Mouse (Mus musculus) small intestine, adult 2 months (tissue): ENCODE results near the gene Pitpnc1.

Experiments
- CTCF ChIP-seq: fragments of 200-500 bp; IDR thresholded peaks from 2 replicates; pipeline ENCODE4 v1.5.1; 2012; ENCODE audit warnings: low read depth, mild to moderate bottlenecking, control low read depth, inconsistent platforms, low read length, moderate library complexity, mixed read lengths; ENCODE audit not compliant: insufficient replicate concordance, insufficient read length; ENCODE audit errors: extremely low read depth
- POLR2A ChIP-seq: fragments of 200-500 bp; IDR thresholded peaks from 2 replicates; pipeline ENCODE4 v1.6.1; 2012; ENCODE audit warnings: low read depth, mild to moderate bottlenecking, control low read depth, inconsistent platforms, low read length, moderate library complexity

DNA sequence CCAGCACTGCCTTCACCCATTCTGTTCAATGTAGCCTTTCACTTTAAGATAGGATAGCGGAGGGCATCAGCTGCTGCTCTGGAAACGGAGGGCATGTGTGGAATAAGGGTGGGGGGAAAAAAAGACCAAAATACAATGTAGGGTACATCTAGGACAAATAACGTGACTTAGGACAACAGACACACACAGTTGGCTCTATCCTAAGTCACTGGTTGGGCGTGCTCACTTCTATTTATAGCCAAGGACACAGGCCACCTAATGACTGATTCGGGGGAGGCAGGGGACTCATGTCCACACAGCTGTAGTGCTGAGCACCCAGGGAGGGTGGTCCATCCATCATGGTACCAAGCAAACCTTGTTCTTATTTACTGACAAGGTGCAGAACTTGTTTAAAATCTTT, 245.2 kb downstream of the Pitpnc1 start:
- no peak for TF ChIP-seq POLR2A
- TF ChIP-seq CTCF = no peak
